Mouse (Mus musculus) regulatory T cell (primary cell): Measurements from ENCODE around the gene Nutf2.
"Not testable (repeated sequence)": the region's sequence is repeated elsewhere in the genome, so short reads cannot be mapped to it uniquely, and the experiment has no call there.

Source experiments
- in situ Hi-C: fragments of 300-600 bp; cut with MboI, MseI; formaldehyde crosslinking; loops from one replicate; pipeline ENCODE4 v1.15.1; 2025; ENCODE audit warnings: high pct_unique_total_duplicates

Gene Nutf2

GRCm38 (mm10) chr8:105860143-105860981 lies at the start of gene Nutf2:
Gene Nutf2 (plus strand): TSS chr8:105860580.
- in situ Hi-C loops = loop anchor here (5.0 kb wide), 1 partner anchor 33 kb away; the partner anchor contains the start of genes Ranbp10 and Tsnaxip1

GRCm38 (mm10) chr8:105811061-105811460 lies 49.3 kb upstream of the Nutf2 start:
- in situ Hi-C loops = loop anchor here (5.0 kb wide), 1 partner anchor 49 kb away; no protein-coding TSS in a partner anchor

- in situ Hi-C loops = loop anchor here (5.0 kb wide), 1 partner anchor 49 kb away; no protein-coding TSS in a partner anchor
Observed at GRCm38 (mm10) chr8:105811543-105811942, 48.8 kb upstream of the Nutf2 start.

GRCm38 (mm10) chr8:105812511-105812910 lies 47.9 kb upstream of the Nutf2 start:
- in situ Hi-C loops = loop anchor here (5.0 kb wide), 1 partner anchor 50 kb away; no protein-coding TSS in a partner anchor

GRCm38 (mm10) chr8:105813241-105813640 lies 47.1 kb upstream of the Nutf2 start:
- in situ Hi-C loops = loop anchor here (5.0 kb wide), 1 partner anchor 51 kb away; no protein-coding TSS in a partner anchor

GRCm38 (mm10) chr8:105819659-105820058 lies 40.7 kb upstream of the Nutf2 start:
- in situ Hi-C loops = no loop called here

- in situ Hi-C loops = no loop called here
Observed at GRCm38 (mm10) chr8:105820925-105821324, 39.5 kb upstream of the Nutf2 start.

GRCm38 (mm10) chr8:105825506-105825905 lies 34.9 kb upstream of the Nutf2 start:
- in situ Hi-C loops = loop anchor here (5.0 kb wide), 1 partner anchor 37 kb away; the partner anchor contains the start of gene Nutf2

GRCm38 (mm10) chr8:105826379-105826778 lies 34.0 kb upstream of the Nutf2 start:
- in situ Hi-C loops = loop anchor here (5.0 kb wide), 1 partner anchor 36 kb away; the partner anchor contains the start of gene Nutf2

- in situ Hi-C loops = loop anchor here (5.0 kb wide), 1 partner anchor 35 kb away; the partner anchor contains the start of gene Nutf2
Observed at GRCm38 (mm10) chr8:105826861-105827848, 33.2 kb upstream of the Nutf2 start, which contains the start of the genes Ranbp10 and Tsnaxip1. Gene Ranbp10 (minus strand): TSS chr8:105827350. Gene Tsnaxip1 (plus strand): TSS chr8:105827731.

GRCm38 (mm10) chr8:105833740-105834139 lies 26.6 kb upstream of the Nutf2 start:
- in situ Hi-C loops = not testable (repeated sequence)

- in situ Hi-C loops = no loop called here
Observed at GRCm38 (mm10) chr8:105835318-105835717, 25.1 kb upstream of the Nutf2 start.

- in situ Hi-C loops = no loop called here
Observed at GRCm38 (mm10) chr8:105836991-105837390, 23.4 kb upstream of the Nutf2 start.

GRCm38 (mm10) chr8:105839209-105839608 lies 21.2 kb upstream of the Nutf2 start:
- in situ Hi-C loops = no loop called here

GRCm38 (mm10) chr8:105846678-105847077 lies 13.7 kb upstream of the Nutf2 start:
- in situ Hi-C loops = no loop called here

- in situ Hi-C loops = no loop called here
Observed at GRCm38 (mm10) chr8:105850014-105850413, 10.4 kb upstream of the Nutf2 start.

- in situ Hi-C loops = no loop called here
Observed at GRCm38 (mm10) chr8:105850611-105851010, 9.8 kb upstream of the Nutf2 start.

- in situ Hi-C loops = no loop called here
Observed at GRCm38 (mm10) chr8:105851651-105852143, 8.7 kb upstream of the Nutf2 start.

GRCm38 (mm10) chr8:105852146-105852729 lies 8.1 kb upstream of the Nutf2 start:
- in situ Hi-C loops = no loop called here

- in situ Hi-C loops = no loop called here
Observed at GRCm38 (mm10) chr8:105853178-105853577, 7.2 kb upstream of the Nutf2 start, which contains the start of gene Cenpt. Gene Cenpt (minus strand): TSS chr8:105853278.

GRCm38 (mm10) chr8:105854303-105854702 lies 6.1 kb upstream of the Nutf2 start:
- in situ Hi-C loops = no loop called here
